Mouse (Mus musculus) kidney, adult 8-10 months (tissue): Measurements from ENCODE around the gene Ankrd44.

ENCODE experiments used
- DNase-seq, 2 experiments: peaks; one replicate each; pipeline ENCODE4 v3.0.0; 2022

The Ankrd44 gene

GRCm38 (mm10) chr1:54922025-54922574, 4.1 kb downstream of the Ankrd44 start:
- DNase-seq = no peak

DNA sequence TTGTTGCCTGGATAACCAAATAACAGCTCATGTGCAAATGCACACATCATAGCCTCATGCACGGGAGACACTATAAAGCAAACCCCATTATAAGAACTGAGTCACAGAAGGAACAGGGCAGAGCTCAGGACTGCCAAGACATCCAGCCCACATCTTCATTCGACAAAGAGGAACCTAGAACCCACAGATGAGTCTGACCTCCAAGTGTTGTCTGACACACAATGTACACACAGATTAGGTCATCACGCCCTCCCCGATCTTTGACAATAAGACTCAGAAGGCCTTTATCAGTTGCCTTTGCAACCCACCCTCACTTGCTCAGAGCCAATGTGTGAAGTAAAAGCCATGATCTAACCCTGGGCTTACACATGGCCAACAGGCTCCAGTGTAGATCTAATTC, 6.1 kb downstream of the Ankrd44 start:
- no peak for DNase-seq

DNA sequence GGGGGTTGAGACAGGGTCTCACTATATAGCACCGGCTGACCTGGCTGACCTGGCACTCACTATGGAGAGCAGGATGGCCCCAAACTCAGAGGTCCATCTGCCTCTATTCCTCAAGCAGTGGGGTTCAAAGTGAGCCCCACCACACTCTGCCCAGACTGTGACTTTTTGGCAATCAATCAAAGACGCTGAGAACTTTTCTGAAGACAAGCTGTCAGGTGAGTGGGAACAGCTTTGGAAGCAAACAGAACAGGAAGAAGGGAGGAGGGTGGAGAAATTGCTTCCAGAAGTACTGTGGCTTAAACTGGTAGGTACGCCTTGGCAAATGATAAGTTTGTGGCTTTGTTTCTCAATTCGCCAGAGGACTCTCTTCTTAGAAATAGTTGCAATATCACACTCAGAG, 9.7 kb downstream of the Ankrd44 start:
- no peak for DNase-seq

DNA sequence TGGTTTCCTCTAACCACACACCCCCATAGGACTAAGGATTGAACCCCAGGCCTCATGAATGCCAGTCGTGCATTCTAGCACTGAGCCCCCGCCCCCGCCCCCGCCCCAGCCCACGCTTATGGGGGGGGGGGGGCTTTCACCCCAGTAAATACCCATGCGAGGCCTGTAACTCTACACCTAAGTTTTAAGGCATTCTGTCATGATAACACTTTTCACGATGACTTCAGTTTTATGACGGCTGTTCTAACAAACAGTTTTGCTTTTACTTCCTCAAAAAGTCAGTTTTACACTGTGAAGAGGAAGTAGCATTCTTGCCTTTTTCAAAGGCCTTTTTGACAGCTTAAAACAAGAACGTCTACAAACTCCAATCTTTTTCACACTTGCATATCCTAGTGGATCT, 11.8 kb downstream of the Ankrd44 start:
- no peak for DNase-seq

DNA sequence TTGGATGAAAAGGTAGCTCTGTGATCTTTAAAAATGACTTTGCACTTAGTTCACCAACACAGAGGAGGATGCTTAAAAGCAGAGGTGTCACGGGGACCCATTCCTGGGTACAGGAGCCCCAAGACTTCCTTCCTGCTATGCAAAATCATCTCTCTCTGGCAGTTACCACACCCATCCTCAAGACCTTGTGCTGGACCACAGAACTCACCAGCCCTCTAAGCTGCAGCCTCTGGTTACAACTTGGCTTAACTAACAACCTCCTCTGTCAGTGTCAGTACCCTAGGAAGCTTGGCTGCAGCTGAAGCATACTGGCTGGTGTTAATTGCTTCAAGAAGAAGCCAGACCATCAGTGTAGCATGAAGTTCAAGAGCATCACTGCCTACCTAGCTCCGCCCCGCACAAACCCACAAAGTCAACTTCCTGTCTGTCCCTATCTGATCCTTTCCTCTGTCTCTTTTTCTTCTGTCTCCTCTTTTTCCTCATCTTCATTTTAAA, 12.8 kb downstream of the Ankrd44 start:
- DNase-seq = no peak

GRCm38 (mm10) chr1:54913063-54913335, 13.2 kb downstream of the Ankrd44 start:
- DNase-seq = no peak

- no peak for DNase-seq
Measured at GRCm38 (mm10) chr1:54912290-54913062, 13.7 kb downstream of the Ankrd44 start.

DNA sequence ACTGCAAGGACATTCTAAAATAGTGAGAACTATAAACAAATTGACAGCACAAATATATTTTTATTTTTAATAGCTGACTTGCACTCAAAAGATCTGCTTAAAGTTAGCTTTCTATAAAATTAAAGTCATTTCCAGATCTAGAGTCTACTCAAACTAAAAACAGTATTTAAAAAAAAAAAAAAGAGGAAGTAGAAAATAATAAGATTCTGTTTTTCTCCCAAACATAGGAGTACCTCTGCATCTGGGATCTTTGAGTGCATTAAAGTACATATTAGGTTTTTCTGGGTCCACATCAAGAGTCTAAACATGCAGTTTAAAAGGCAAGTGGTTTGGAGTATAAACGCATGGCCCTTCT, 15.0 kb downstream of the Ankrd44 start:
- no peak for DNase-seq

DNA sequence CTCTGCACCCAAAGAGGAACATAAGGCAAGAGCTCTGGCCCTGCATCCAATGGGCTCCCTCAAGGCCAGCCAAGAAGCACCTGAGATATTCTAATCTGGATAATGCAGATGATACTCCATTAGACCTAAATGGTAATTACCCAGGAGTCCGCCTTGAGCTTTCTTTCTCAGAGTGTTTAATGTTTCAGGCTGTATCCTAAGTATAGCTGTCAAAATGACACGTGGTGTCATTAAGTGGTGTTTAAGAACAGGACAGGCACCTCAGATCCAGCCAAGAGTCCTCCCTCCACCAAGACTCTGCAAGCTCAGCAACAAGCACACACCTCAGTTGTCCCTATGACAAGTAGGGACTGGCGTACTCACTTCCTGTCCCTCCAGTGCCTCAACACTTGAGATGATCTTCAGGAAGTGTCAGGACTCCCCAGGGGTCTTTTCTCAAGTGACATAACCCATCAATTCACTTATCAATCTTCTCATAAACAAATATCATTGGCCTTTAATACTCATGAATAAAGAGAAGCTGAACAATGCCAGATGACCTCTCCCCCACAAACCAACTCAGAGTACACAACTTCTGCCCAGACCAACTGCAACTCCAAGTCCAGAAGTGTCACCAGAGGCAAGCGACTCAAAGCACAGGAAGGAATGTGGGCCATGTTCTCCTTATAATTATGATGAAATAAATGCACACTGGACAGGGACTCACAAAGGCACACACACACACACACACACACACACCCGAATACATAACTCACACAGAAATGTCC, 15.5 kb downstream of the Ankrd44 start:
- no peak for DNase-seq

DNA sequence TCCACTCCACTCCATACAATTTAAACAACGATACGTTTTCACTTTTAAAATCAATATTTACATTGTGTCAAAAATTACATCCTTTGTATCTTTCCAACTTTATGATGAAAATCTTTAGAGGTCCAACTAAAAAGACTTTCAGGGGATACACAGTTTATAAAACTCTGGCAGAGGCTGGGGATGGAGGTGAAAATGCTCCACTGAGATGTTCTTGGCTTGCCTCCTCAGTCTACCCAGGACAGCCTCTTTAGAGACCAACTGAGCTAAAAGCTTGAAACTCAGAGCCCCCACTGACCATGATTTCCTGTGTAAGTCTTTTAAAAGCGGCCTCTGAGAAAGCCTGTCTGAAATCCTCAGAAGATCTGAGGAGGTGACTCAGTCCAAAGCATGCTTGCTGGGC, 17.4 kb downstream of the Ankrd44 start:
- DNase-seq = no peak

GRCm38 (mm10) chr1:54907066-54907639, 19.0 kb downstream of the Ankrd44 start:
- DNase-seq = no peak

- no peak for DNase-seq
Measured at GRCm38 (mm10) chr1:54906322-54906721, 19.9 kb downstream of the Ankrd44 start.

DNA sequence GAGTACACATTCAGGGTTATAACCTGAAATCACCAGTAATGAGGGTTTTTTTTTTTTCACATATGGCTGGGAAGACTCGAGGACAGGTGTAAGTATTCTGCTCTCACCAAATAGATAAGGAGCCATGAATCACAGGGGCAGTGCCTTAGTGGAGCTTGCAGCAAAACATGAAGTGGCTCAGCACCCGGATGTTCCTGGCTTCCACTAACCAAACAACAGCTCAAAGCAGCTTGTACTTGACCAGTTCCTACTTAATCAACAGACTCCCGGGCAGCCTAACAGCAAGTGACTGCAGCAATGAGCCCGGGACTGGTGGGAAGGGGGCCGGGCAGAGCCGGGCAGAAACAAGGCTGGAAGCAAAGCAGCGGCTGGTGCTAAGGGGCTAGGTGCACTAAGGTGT, 20.6 kb downstream of the Ankrd44 start:
- no peak for DNase-seq

DNA sequence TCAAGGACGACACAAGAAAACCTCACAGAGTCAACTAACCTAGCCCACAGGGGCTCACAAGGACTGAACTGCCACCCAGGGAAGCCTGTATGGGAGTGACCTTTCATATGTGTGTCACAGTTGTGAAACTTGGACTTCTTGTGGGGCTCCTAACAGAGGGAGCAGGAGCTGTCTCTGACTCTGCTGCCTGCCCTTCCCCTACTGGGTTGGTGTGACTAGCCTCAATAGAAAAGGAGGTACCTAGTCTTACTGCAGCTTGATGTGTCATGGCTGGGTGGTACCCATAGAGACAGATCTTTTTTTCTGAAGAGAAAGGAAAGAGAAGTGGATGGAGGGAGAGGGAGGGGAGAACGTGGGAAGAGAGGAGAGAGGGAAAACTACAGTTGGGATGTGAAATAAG, 22.0 kb downstream of the Ankrd44 start:
- DNase-seq = no peak

DNA sequence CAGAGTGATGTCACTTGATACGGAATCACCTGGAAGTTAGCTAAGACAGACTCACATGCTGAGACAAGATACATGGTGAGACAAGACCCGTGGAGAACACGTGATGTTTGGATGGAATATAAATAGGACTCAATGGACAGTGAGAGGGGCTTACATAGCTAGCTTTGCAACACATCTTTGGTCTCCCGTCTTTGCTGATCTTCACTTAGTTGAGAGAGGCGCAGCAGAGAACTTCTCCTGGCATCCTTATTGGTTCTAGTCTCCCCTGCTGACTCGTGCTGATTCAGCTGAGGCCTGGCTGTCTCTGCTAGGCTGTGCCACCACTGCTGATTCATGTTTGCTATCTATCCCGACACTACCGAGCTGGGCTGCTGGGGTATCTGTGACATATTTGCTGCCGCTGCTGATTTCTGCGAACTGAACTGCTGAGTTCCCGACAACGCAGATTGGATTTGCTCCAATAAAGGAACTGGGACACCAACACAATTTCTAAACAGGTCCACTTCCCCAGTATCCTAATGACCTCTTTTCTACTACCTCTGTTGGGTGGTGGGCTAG, 23.4 kb downstream of the Ankrd44 start:
- DNase-seq = no peak

GRCm38 (mm10) chr1:54901084-54901483, 25.1 kb downstream of the Ankrd44 start:
- no peak for DNase-seq

DNA sequence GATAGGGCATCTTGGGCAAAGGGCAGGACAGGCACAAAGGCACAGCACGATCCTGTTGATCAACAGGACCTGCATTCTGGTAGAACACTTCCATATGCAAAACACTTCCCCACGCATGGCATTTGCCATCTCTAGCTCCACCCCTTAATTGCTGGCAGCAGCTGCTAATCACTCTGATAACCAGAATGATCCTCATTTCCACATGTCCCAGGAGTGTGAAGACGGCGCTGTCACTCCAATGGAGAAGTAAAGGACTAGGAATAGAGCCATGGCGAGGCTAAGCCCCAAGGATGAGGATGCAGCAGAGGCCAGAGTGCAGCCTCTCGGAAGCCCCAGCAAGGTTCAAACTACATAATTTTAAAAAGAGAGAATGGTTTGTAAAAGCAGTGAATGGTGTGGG, 26.9 kb downstream of the Ankrd44 start:
- no peak for DNase-seq

DNA sequence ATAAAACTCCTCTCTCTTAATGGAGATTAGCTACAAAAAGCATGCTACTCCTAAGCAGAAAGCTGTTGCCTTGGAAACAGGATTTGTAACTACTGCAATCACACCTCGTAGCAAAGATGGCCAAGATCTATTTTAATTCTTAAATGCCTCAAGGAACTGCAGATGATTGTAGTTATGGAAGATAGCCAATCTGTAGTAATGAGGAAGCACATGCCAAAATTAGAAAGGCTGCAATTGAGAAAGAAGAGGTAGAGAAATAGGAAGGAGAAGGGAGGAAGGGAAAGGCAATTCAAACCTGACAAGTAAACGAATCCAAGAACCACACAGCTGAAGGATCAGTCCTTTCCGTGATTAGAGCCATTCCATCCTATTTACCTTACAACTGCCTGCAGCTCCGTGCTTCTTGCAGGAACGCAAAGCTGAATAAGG, 27.5 kb downstream of the Ankrd44 start:
- DNase-seq = no peak

DNA sequence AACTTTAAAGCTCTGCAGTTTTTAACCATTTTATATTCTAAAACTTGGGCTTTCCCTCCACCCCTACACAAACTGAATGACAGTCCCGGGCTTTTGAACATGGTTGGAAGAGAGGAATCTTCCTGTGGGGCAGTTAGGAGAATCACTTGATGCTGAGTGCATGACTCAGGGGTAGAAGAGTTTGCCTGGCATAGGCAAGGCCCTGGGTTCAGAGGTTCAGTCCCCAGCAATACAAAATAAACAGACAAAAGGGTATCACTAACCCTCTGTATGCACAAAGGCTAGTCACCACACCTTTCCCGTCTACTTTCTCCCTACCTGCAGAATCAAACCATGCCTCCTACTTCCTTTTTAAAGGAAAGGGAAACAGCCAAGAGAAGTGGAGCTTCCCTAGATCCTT, 28.5 kb downstream of the Ankrd44 start:
- DNase-seq = no peak

- no peak for DNase-seq
Measured at GRCm38 (mm10) chr1:54896109-54897085, 29.8 kb downstream of the Ankrd44 start.

GRCm38 (mm10) chr1:54888449-54888848, 37.7 kb downstream of the Ankrd44 start:
- DNase-seq = no peak

DNA sequence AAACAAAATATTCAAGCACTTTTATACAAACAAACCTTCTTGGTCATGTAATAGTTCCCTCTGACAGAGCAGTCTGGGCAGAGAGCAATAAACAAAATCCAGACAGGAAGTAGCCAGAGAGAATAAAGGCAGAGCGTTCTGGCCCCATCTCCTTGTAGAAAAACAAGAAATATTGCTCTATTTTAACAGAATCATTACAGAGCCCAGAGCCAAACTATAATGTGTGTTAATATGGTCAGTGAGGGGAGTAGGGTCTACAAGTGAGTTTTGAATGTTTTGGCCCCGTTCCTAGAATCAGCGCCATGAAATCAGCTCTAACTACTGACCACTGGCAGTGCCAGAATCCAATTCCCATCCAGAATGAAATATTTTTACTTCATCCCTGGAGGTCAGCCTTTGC, 38.3 kb downstream of the Ankrd44 start:
- no peak for DNase-seq
